Mouse (Mus musculus): ENCODE data around the gene D430042O09Rik. TPM values are rescaled to one million over a fixed set of nuclear protein-coding genes. Genes with fewer than 3 reads are reported as not detected.

The D430042O09Rik gene
- polyA plus RNA-seq, 1 experiment from 2014 or later, result 10.1 TPM

- 0 out of 2 replicates have a peak, but pooled peaks have one; percentile 29 for ATAC-seq (replicated peaks; ENCODE audit: low FRiP score)
- no peak overlapping the region for H3K4me3 ChIP-seq (replicated peaks)
- peaks cover 19% of the 10 kb centered on the region for H3K36me3 ChIP-seq
- H3K9me3 ChIP-seq (replicated peaks), result no peaks in the 10 kb centered on the region
- H3K4me2 ChIP-seq, result no peak overlapping the region
- H3K27me3 ChIP-seq, result no peaks in the 10 kb centered on the region
- H3K27ac ChIP-seq, result no peak overlapping the region
- 0 out of 2 replicates have a peak, but pooled peaks cover 3% of the 10 kb centered on the region for H3K4me1 ChIP-seq
- 62% methylated on average over 9 of the region's 9 CpGs for WGBS
- H3K9ac ChIP-seq, result no peak overlapping the region
Observed at GRCm38 (mm10) chr7:125766976-125767831, 59.5 kb downstream of the D430042O09Rik start.

- Histone ChIP-seq H3K9me3 (replicated peaks) (no peaks in the 10 kb centered on the region), H3K4me1 (no peaks in the 10 kb centered on the region), H3K4me2 (no peak overlapping the region), H3K27me3 (no peaks in the 10 kb centered on the region), H3K4me3 (replicated peaks) (no peak overlapping the region), H3K36me3 (peaks cover 28% of the 10 kb centered on the region), H3K27ac (no peak overlapping the region), H3K9ac (no peak overlapping the region)
- no peak for ATAC-seq (replicated peaks; ENCODE audit: low FRiP score)
- 68% methylated on average over 13 of the region's 13 CpGs for WGBS
Observed at GRCm38 (mm10) chr7:125772961-125773571, 65.4 kb downstream of the D430042O09Rik start.

- no peak overlapping the region for H3K27ac ChIP-seq
- no peaks in the 10 kb centered on the region for H3K36me3 ChIP-seq
- no peaks in the 10 kb centered on the region for H3K4me1 ChIP-seq
- no peak for ATAC-seq (replicated peaks; ENCODE audit: low FRiP score)
- no peak overlapping the region for H3K4me3 ChIP-seq (replicated peaks)
- 86% methylated on average over 1 of the region's 1 CpGs for WGBS
- H3K9ac ChIP-seq, result no peak overlapping the region
- no peak overlapping the region for H3K4me2 ChIP-seq
- no peaks in the 10 kb centered on the region for H3K27me3 ChIP-seq
- H3K9me3 ChIP-seq (replicated peaks), result no peaks in the 10 kb centered on the region
Observed at GRCm38 (mm10) chr7:125783206-125783605, 75.5 kb downstream of the D430042O09Rik start.

- Histone ChIP-seq H3K4me3 (replicated peaks) (no peak overlapping the region), H3K27me3 (no peaks in the 10 kb centered on the region), H3K9ac (no peak overlapping the region), H3K4me2 (no peak overlapping the region), H3K4me1 (no peaks in the 10 kb centered on the region), H3K27ac (no peak overlapping the region), H3K36me3 (no peaks in the 10 kb centered on the region), H3K9me3 (replicated peaks) (no peaks in the 10 kb centered on the region)
- no peak for ATAC-seq (replicated peaks; ENCODE audit: low FRiP score)
- WGBS, result 86% methylated on average over 5 of the region's 5 CpGs
Observed at GRCm38 (mm10) chr7:125786105-125786504, 78.4 kb downstream of the D430042O09Rik start.

- Histone ChIP-seq H3K27ac (no peak overlapping the region), H3K4me2 (no peak overlapping the region), H3K9ac (no peak overlapping the region), H3K36me3 (no peaks in the 10 kb centered on the region), H3K4me3 (replicated peaks) (no peak overlapping the region), H3K4me1 (no peaks in the 10 kb centered on the region), H3K9me3 (replicated peaks) (no peaks in the 10 kb centered on the region), H3K27me3 (no peaks in the 10 kb centered on the region)
- 65% methylated on average over 7 of the region's 7 CpGs for WGBS
- ATAC-seq (replicated peaks; ENCODE audit: low FRiP score), result no peak
Observed at GRCm38 (mm10) chr7:125787046-125787445, 79.4 kb downstream of the D430042O09Rik start.

GRCm38 (mm10) chr7:125790039-125790438 lies 82.4 kb downstream of the D430042O09Rik start:
- no peak overlapping the region for H3K9ac ChIP-seq
- H3K27me3 ChIP-seq, result no peaks in the 10 kb centered on the region
- 73% methylated on average over 8 of the region's 8 CpGs for WGBS

GRCm38 (mm10) chr7:125806571-125806970 lies 98.9 kb downstream of the D430042O09Rik start:
- no peak for ATAC-seq (replicated peaks; ENCODE audit: low FRiP score)
- Histone ChIP-seq H3K9ac (no peak overlapping the region), H3K4me2 (no peak overlapping the region), H3K4me1 (0 out of 2 replicates have a peak, but pooled peaks cover 2% of the 10 kb centered on the region), H3K27ac (no peak overlapping the region), H3K9me3 (replicated peaks) (no peaks in the 10 kb centered on the region), H3K36me3 (no peaks in the 10 kb centered on the region), H3K4me3 (replicated peaks) (no peak overlapping the region), H3K27me3 (no peaks in the 10 kb centered on the region)
- WGBS, result 87% methylated on average over 1 of the region's 1 CpGs

More at GRCm38 (mm10) chr7:125790039-125790438, 82.4 kb downstream of the D430042O09Rik start:
- Histone ChIP-seq H3K4me2 (no peak overlapping the region), H3K36me3 (no peaks in the 10 kb centered on the region), H3K9me3 (replicated peaks) (no peaks in the 10 kb centered on the region), H3K4me3 (replicated peaks) (no peak overlapping the region), H3K4me1 (no peaks in the 10 kb centered on the region), H3K27ac (no peak overlapping the region)
- no peak for ATAC-seq (replicated peaks; ENCODE audit: low FRiP score)

- H3K9ac ChIP-seq, result no peak overlapping the region
- H3K4me2 ChIP-seq, result no peak overlapping the region
- H3K27ac ChIP-seq, result no peak overlapping the region
- no peak for ATAC-seq (replicated peaks; ENCODE audit: low FRiP score)
- peaks cover 7% of the 10 kb centered on the region; the same call in 1 of the 2 replicates for H3K36me3 ChIP-seq
- no peaks in the 10 kb centered on the region for H3K27me3 ChIP-seq
- H3K4me3 ChIP-seq (replicated peaks), result no peak overlapping the region
- H3K9me3 ChIP-seq (replicated peaks), result no peaks in the 10 kb centered on the region
- WGBS, result 87% methylated on average over 3 of the region's 3 CpGs
- 0 out of 2 replicates have a peak, but pooled peaks cover 4% of the 10 kb centered on the region for H3K4me1 ChIP-seq
Observed at GRCm38 (mm10) chr7:125808210-125808609, 100.5 kb downstream of the D430042O09Rik start.

GRCm38 (mm10) chr7:125812721-125813120 lies 105.0 kb downstream of the D430042O09Rik start:
- Histone ChIP-seq H3K27ac (no peak overlapping the region), H3K9ac (no peak overlapping the region), H3K36me3 (peaks cover 22% of the 10 kb centered on the region), H3K4me2 (no peak overlapping the region), H3K4me3 (replicated peaks) (no peak overlapping the region), H3K4me1 (peaks cover 18% of the 10 kb centered on the region), H3K27me3 (no peaks in the 10 kb centered on the region), H3K9me3 (replicated peaks) (no peaks in the 10 kb centered on the region)
- ATAC-seq (replicated peaks; ENCODE audit: low FRiP score), result no peak
- WGBS, result 90% methylated on average over 8 of the region's 8 CpGs

GRCm38 (mm10) chr7:125815733-125816132 lies 108.0 kb downstream of the D430042O09Rik start:
- no peak overlapping the region for H3K4me2 ChIP-seq
- peaks cover 22% of the 10 kb centered on the region for H3K36me3 ChIP-seq
- WGBS, result 20% methylated on average over 3 of the region's 3 CpGs
- H3K27me3 ChIP-seq, result no peaks in the 10 kb centered on the region
- no peak for ATAC-seq (replicated peaks; ENCODE audit: low FRiP score)
- H3K9ac ChIP-seq, result no peak overlapping the region
- H3K27ac ChIP-seq, result no peak overlapping the region
- peaks cover 40% of the 10 kb centered on the region for H3K4me1 ChIP-seq
- H3K4me3 ChIP-seq (replicated peaks), result no peak overlapping the region
- no peaks in the 10 kb centered on the region for H3K9me3 ChIP-seq (replicated peaks)

- H3K9ac ChIP-seq, result no peak overlapping the region
- H3K4me2 ChIP-seq, result no peak overlapping the region
- peaks cover 38% of the 10 kb centered on the region for H3K4me1 ChIP-seq
- H3K27ac ChIP-seq, result peak overlapping the region; percentile 81
- 44% methylated on average over 9 of the region's 9 CpGs for WGBS
- no peaks in the 10 kb centered on the region for H3K27me3 ChIP-seq
- H3K4me3 ChIP-seq (replicated peaks), result no peak overlapping the region
- H3K36me3 ChIP-seq, result peaks cover 16% of the 10 kb centered on the region
- ATAC-seq (replicated peaks; ENCODE audit: low FRiP score), result peak; percentile 92
- no peaks in the 10 kb centered on the region for H3K9me3 ChIP-seq (replicated peaks)
Observed at GRCm38 (mm10) chr7:125818301-125818712, 110.6 kb downstream of the D430042O09Rik start.

GRCm38 (mm10) chr7:125820233-125820632 lies 112.5 kb downstream of the D430042O09Rik start:
- H3K9me3 ChIP-seq (replicated peaks), result no peaks in the 10 kb centered on the region
- no peak overlapping the region for H3K4me3 ChIP-seq (replicated peaks)
- WGBS, result 60% methylated on average over 2 of the region's 2 CpGs
- no peak overlapping the region for H3K27ac ChIP-seq
- H3K27me3 ChIP-seq, result no peaks in the 10 kb centered on the region
- no peak for ATAC-seq (replicated peaks; ENCODE audit: low FRiP score)
- no peak overlapping the region for H3K9ac ChIP-seq
- no peak overlapping the region for H3K4me2 ChIP-seq
- H3K36me3 ChIP-seq, result 0 out of 2 replicates have a peak, but pooled peaks cover 7% of the 10 kb centered on the region
- H3K4me1 ChIP-seq, result peaks cover 38% of the 10 kb centered on the region

Data from kidney, embryonic 15.5 days (tissue).